Mouse (Mus musculus) megakaryocyte-erythroid progenitor cell, adult 5 weeks (primary cell): ENCODE measurements around the gene Zscan21. TPM values are rescaled to one million over a fixed set of nuclear protein-coding genes. Genes with fewer than 3 reads are reported as not detected.

Experiments used
- polyA plus RNA-seq: library from polyadenylated mRNA; stranded (reverse); fragments of >175 nt; gene quantifications from 2 replicates; pipeline ENCODE4 v1.2.3, GENCODE M21; 2012

Zscan21 gene
- polyA plus RNA-seq = 1.4 and 1.6 TPM in 2 replicates

GRCm38 (mm10) chr5:138116255-138117198, at the start of gene Zscan21:
Gene Zscan21 (plus strand): TSS chr5:138116903.

GRCm38 (mm10) chr5:138084996-138085395, 31.7 kb upstream of the Zscan21 start, which contains the start of gene Zkscan1:
Gene Zkscan1 (plus strand): TSS chr5:138085084.

GRCm38 (mm10) chr5:138155443-138155976, 38.8 kb downstream of the Zscan21 start, which contains the start of gene Zfp113:
Gene Zfp113 (minus strand): TSS chr5:138155744.

GRCm38 (mm10) chr5:138160842-138161665, 44.4 kb downstream of the Zscan21 start, which contains the start of gene Cops6:
Gene Cops6 (plus strand): TSS chr5:138161071.

GRCm38 (mm10) chr5:138171695-138172491, 55.2 kb downstream of the Zscan21 start, which contains the start of the genes Ap4m1 and Mcm7:
Gene Ap4m1 (plus strand): TSS chr5:138172002.
Gene Mcm7 (minus strand): TSS chr5:138172422.

Other genes starting within 250 kb of the Zscan21 start
- gene Pilrb2, start 245.1 kb upstream of the Zscan21 start, polyA plus RNA-seq = 1.6 and 1.9 TPM in 2 replicates
- gene Cyp3a13, start 195.3 kb upstream of the Zscan21 start, polyA plus RNA-seq = not detected in 2 replicates
- gene Gjc3, start 153.8 kb upstream of the Zscan21 start, polyA plus RNA-seq = not detected in 2 replicates
- gene Azgp1, start 135.4 kb upstream of the Zscan21 start, polyA plus RNA-seq = not detected in 2 replicates
- gene Smok3a, start 95.6 kb upstream of the Zscan21 start, polyA plus RNA-seq = 0.03 and 0.05 TPM in 2 replicates
- not detected in 2 replicates for gene Smok3b, start 95.5 kb upstream of the Zscan21 start, polyA plus RNA-seq
- 0.13 TPM in 1 of 2 replicates, not detected in the other for gene Smok3c, start 63.7 kb upstream of the Zscan21 start, polyA plus RNA-seq
- gene Zkscan1, start 31.8 kb upstream of the Zscan21 start, polyA plus RNA-seq = 1.0 and 1.1 TPM in 2 replicates
- 0.29 and 0.35 TPM in 2 replicates for gene Zfp113, start 38.8 kb downstream of the Zscan21 start, polyA plus RNA-seq
- gene Cops6, start 44.2 kb downstream of the Zscan21 start, polyA plus RNA-seq = 111 and 113 TPM in 2 replicates
- 29.7 and 34.6 TPM in 2 replicates for gene Ap4m1, start 55.1 kb downstream of the Zscan21 start, polyA plus RNA-seq
- gene Mcm7, start 55.5 kb downstream of the Zscan21 start, polyA plus RNA-seq = 63.1 and 79.9 TPM in 2 replicates
- 27.4 and 28.8 TPM in 2 replicates for gene Taf6, start 70.5 kb downstream of the Zscan21 start, polyA plus RNA-seq
- 2.8 and 3.1 TPM in 2 replicates for gene Cnpy4, start 70.6 kb downstream of the Zscan21 start, polyA plus RNA-seq
- gene Mblac1, start 77.4 kb downstream of the Zscan21 start, polyA plus RNA-seq = 5.2 and 7.1 TPM in 2 replicates
- gene Nxpe5, start 109.0 kb downstream of the Zscan21 start, polyA plus RNA-seq = 0.39 and 0.83 TPM in 2 replicates
- 135 and 171 TPM in 2 replicates for gene Lamtor4, start 138.6 kb downstream of the Zscan21 start, polyA plus RNA-seq
- gene BC037034, start 147.1 kb downstream of the Zscan21 start, polyA plus RNA-seq = 210 and 248 TPM in 2 replicates
- gene Gal3st4, start 155.9 kb downstream of the Zscan21 start, polyA plus RNA-seq = not detected in 2 replicates
- gene Gm43720, start 163.1 kb downstream of the Zscan21 start, polyA plus RNA-seq = not detected in 2 replicates
- 5.9 and 8.4 TPM in 2 replicates for gene Gpc2, start 163.1 kb downstream of the Zscan21 start, polyA plus RNA-seq
- gene Stag3, start 163.3 kb downstream of the Zscan21 start, polyA plus RNA-seq = 8.0 and 9.8 TPM in 2 replicates
- gene Pvrig, start 225.1 kb downstream of the Zscan21 start, polyA plus RNA-seq = not detected in 2 replicates